Mouse (Mus musculus): Measurements from ENCODE around the gene Stip1. TPM values are rescaled to one million over a fixed set of nuclear protein-coding genes. Genes with fewer than 3 reads are reported as not detected.

Stip1 gene
- polyA plus RNA-seq, 1 experiment from 2014 or later = 229 TPM

GRCm38 (mm10) chr19:6977759-6978638 lies 61.8 kb downstream of the Stip1 start:
- Histone ChIP-seq H3K36me3 (0 out of 2 replicates have a peak, but pooled peaks cover 4% of the 10 kb centered on the region), H3K27me3 (no peaks in the 10 kb centered on the region), H3K27ac (replicated peaks) (peak overlapping the region; percentile 97), H3K4me3 (peak overlapping the region; percentile 70; the same call in 1 of the 2 replicates), H3K4me2 (peak overlapping the region; percentile 87), H3K4me1 (replicated peaks) (peaks cover 53% of the 10 kb centered on the region), H3K9ac (0 out of 2 replicates have a peak overlapping the region, but pooled peaks have one; percentile 39), H3K9me3 (no peaks in the 10 kb centered on the region)
- no peak for ATAC-seq (ENCODE audit: low FRiP score, low read depth)
- 78% methylated on average over 13 of the region's 13 CpGs for WGBS

- H3K4me1 ChIP-seq (replicated peaks) = peaks cover 45% of the 10 kb centered on the region
- WGBS = 0% methylated on average over 16 of the region's 16 CpGs
Observed at GRCm38 (mm10) chr19:6975537-6976521, 63.9 kb downstream of the Stip1 start, which contains the start of gene Plcb3. Gene Plcb3, minus strand, starts transcription at chr19:6976470.

GRCm38 (mm10) chr19:6974211-6975205 lies 65.3 kb downstream of the Stip1 start, which contains the start of gene Ppp1r14b:
Gene Ppp1r14b, plus strand, starts transcription at chr19:6974968.
- ATAC-seq (ENCODE audit: low FRiP score, low read depth) = peak; percentile 67
- H3K4me1 ChIP-seq (replicated peaks) = peaks cover 55% of the 10 kb centered on the region
- peak within 1 kb of the TSS; percentile 91 for H3K27ac ChIP-seq (replicated peaks)
- peak within 1 kb of the TSS; percentile 58 for H3K9ac ChIP-seq
- no peaks in the 10 kb centered on the region for H3K36me3 ChIP-seq
- under 1% methylated on average over 72 of the region's 84 CpGs for WGBS
- H3K4me2 ChIP-seq = peak within 1 kb of the TSS; percentile 87
- H3K4me3 ChIP-seq = peak within 1 kb of the TSS; percentile 69
- H3K27me3 ChIP-seq = peaks cover 7% of the 10 kb centered on the region; the same call in 1 of the 2 replicates
- no peaks in the 10 kb centered on the region for H3K9me3 ChIP-seq

More at GRCm38 (mm10) chr19:6975537-6976521, 63.9 kb downstream of the Stip1 start, which contains the start of gene Plcb3:
- Histone ChIP-seq H3K4me3 (peak within 1 kb of the TSS; percentile 69), H3K4me2 (peak within 1 kb of the TSS; percentile 87), H3K27me3 (peaks cover 3% of the 10 kb centered on the region; the same call in 1 of the 2 replicates), H3K27ac (replicated peaks) (peak within 1 kb of the TSS; percentile 91), H3K36me3 (no peaks in the 10 kb centered on the region), H3K9me3 (no peaks in the 10 kb centered on the region), H3K9ac (peak within 1 kb of the TSS; percentile 58)
- no peak for ATAC-seq (ENCODE audit: low FRiP score, low read depth)

- WGBS = 40% methylated on average over 12 of the region's 12 CpGs
- Histone ChIP-seq H3K27me3 (peaks cover 11% of the 10 kb centered on the region; the same call in 1 of the 2 replicates), H3K9me3 (no peaks in the 10 kb centered on the region), H3K4me2 (peak overlapping the region; percentile 87), H3K4me1 (replicated peaks) (peaks cover 49% of the 10 kb centered on the region), H3K27ac (replicated peaks) (peak overlapping the region; percentile 91), H3K9ac (peak overlapping the region; percentile 58), H3K4me3 (peak overlapping the region; percentile 69), H3K36me3 (no peaks in the 10 kb centered on the region)
- ATAC-seq (ENCODE audit: low FRiP score, low read depth) = no peak
Observed at GRCm38 (mm10) chr19:6973581-6974190, 66.1 kb downstream of the Stip1 start.

- Histone ChIP-seq H3K4me3 (no peak overlapping the region), H3K27me3 (peaks cover 16% of the 10 kb centered on the region), H3K4me1 (replicated peaks) (peaks cover 36% of the 10 kb centered on the region), H3K9me3 (no peaks in the 10 kb centered on the region), H3K4me2 (no peak overlapping the region), H3K36me3 (no peaks in the 10 kb centered on the region), H3K27ac (replicated peaks) (no peak overlapping the region), H3K9ac (no peak overlapping the region)
- ATAC-seq (ENCODE audit: low FRiP score, low read depth) = no peak
- WGBS = 84% methylated on average over 13 of the region's 13 CpGs
Observed at GRCm38 (mm10) chr19:6972247-6972917, 67.4 kb downstream of the Stip1 start.

GRCm38 (mm10) chr19:6971644-6972043 lies 68.1 kb downstream of the Stip1 start:
- Histone ChIP-seq H3K4me3 (no peak overlapping the region), H3K9ac (no peak overlapping the region), H3K36me3 (no peaks in the 10 kb centered on the region), H3K4me1 (replicated peaks) (peaks cover 28% of the 10 kb centered on the region), H3K4me2 (no peak overlapping the region), H3K27me3 (peaks cover 16% of the 10 kb centered on the region), H3K27ac (replicated peaks) (no peak overlapping the region), H3K9me3 (no peaks in the 10 kb centered on the region)
- WGBS = 35% methylated on average over 6 of the region's 6 CpGs
- ATAC-seq (ENCODE audit: low FRiP score, low read depth) = no peak

Other genes with a start within 250 kb of the Stip1 start
- gene Rps6ka4, start 199.3 kb downstream of the Stip1 start, polyA plus RNA-seq (2015; fragmentation: Nextera tagmentation; extraction: Ambion mirVana) = 13.3 and 15.8 TPM in 2 replicates
- gene Ccdc88b, start 181.8 kb downstream of the Stip1 start, polyA plus RNA-seq (2015; fragmentation: Nextera tagmentation; extraction: Ambion mirVana) = 0.79 and 1.1 TPM in 2 replicates
- gene Trmt112, start 130.3 kb downstream of the Stip1 start, polyA plus RNA-seq (2015; fragmentation: Nextera tagmentation; extraction: Ambion mirVana) = 104 TPM in 2 replicates
- gene Prdx5, start 129.9 kb downstream of the Stip1 start, polyA plus RNA-seq (2015; fragmentation: Nextera tagmentation; extraction: Ambion mirVana) = 375 and 392 TPM in 2 replicates
- gene Esrra, start 118.2 kb downstream of the Stip1 start, polyA plus RNA-seq (2015; fragmentation: Nextera tagmentation; extraction: Ambion mirVana) = 17.5 and 18.7 TPM in 2 replicates
- gene Catsperz, start 114.6 kb downstream of the Stip1 start, polyA plus RNA-seq (2015; fragmentation: Nextera tagmentation; extraction: Ambion mirVana) = 2.0 and 3.1 TPM in 2 replicates
- gene Kcnk4, start 105.5 kb downstream of the Stip1 start, polyA plus RNA-seq (2015; fragmentation: Nextera tagmentation; extraction: Ambion mirVana) = 9.0 and 13.1 TPM in 2 replicates
- gene Bad, start 98.1 kb downstream of the Stip1 start, polyA plus RNA-seq (2015; fragmentation: Nextera tagmentation; extraction: Ambion mirVana) = 90.1 and 99.1 TPM in 2 replicates
- gene Gpr137, start 97.5 kb downstream of the Stip1 start, polyA plus RNA-seq (2015; fragmentation: Nextera tagmentation; extraction: Ambion mirVana) = 64.0 and 79.2 TPM in 2 replicates
- gene Ppp1r14b, start 65.0 kb downstream of the Stip1 start, polyA plus RNA-seq (2015; fragmentation: Nextera tagmentation; extraction: Ambion mirVana) = 210 and 211 TPM in 2 replicates
- 13.6 and 14.0 TPM in 2 replicates for gene Plcb3, start 63.5 kb downstream of the Stip1 start, polyA plus RNA-seq (2015; fragmentation: Nextera tagmentation; extraction: Ambion mirVana)
- gene Fkbp2, start 59.5 kb downstream of the Stip1 start, polyA plus RNA-seq (2015; fragmentation: Nextera tagmentation; extraction: Ambion mirVana) = 147 and 160 TPM in 2 replicates
- 63.9 and 67.5 TPM in 2 replicates for gene Vegfb, start 52.3 kb downstream of the Stip1 start, polyA plus RNA-seq (2015; fragmentation: Nextera tagmentation; extraction: Ambion mirVana)
- 23.7 and 24.2 TPM in 2 replicates for gene Dnajc4, start 47.4 kb downstream of the Stip1 start, polyA plus RNA-seq (2015; fragmentation: Nextera tagmentation; extraction: Ambion mirVana)
- 22.8 and 23.9 TPM in 2 replicates for gene Nudt22, start 43.9 kb downstream of the Stip1 start, polyA plus RNA-seq (2015; fragmentation: Nextera tagmentation; extraction: Ambion mirVana)
- 21.5 and 21.8 TPM in 2 replicates for gene Trpt1, start 43.8 kb downstream of the Stip1 start, polyA plus RNA-seq (2015; fragmentation: Nextera tagmentation; extraction: Ambion mirVana)
- 4.5 and 5.2 TPM in 2 replicates for gene Fermt3, start 20.5 kb downstream of the Stip1 start, polyA plus RNA-seq (2015; fragmentation: Nextera tagmentation; extraction: Ambion mirVana)
- gene Macrod1, start 16.8 kb upstream of the Stip1 start, polyA plus RNA-seq (2015; fragmentation: Nextera tagmentation; extraction: Ambion mirVana) = 5.5 and 6.1 TPM in 2 replicates
- gene Flrt1, start 65.8 kb upstream of the Stip1 start, polyA plus RNA-seq (2015; fragmentation: Nextera tagmentation; extraction: Ambion mirVana) = 9.8 and 11.1 TPM in 2 replicates
- 233 and 239 TPM in 2 replicates for gene Otub1, start 166.3 kb upstream of the Stip1 start, polyA plus RNA-seq (2015; fragmentation: Nextera tagmentation; extraction: Ambion mirVana)
- gene Cox8a, start 177.6 kb upstream of the Stip1 start, polyA plus RNA-seq (2015; fragmentation: Nextera tagmentation; extraction: Ambion mirVana) = 1,050 and 1,125 TPM in 2 replicates
- 62.2 and 66.2 TPM in 2 replicates for gene Naa40, start 201.2 kb upstream of the Stip1 start, polyA plus RNA-seq (2015; fragmentation: Nextera tagmentation; extraction: Ambion mirVana)
- gene Rcor2, start 227.4 kb upstream of the Stip1 start, polyA plus RNA-seq (2015; fragmentation: Nextera tagmentation; extraction: Ambion mirVana) = 24.0 and 32.1 TPM in 2 replicates